Mouse (Mus musculus): Measurements from ENCODE around the gene Ndc80. TPM values are rescaled to one million over a fixed set of nuclear protein-coding genes. Genes with fewer than 3 reads are reported as not detected.

Gene Ndc80
- 9.6 and 11.3 TPM in 2 replicates for polyA plus RNA-seq (2015; fragmentation: Nextera tagmentation; extraction: Ambion mirVana)

DNA sequence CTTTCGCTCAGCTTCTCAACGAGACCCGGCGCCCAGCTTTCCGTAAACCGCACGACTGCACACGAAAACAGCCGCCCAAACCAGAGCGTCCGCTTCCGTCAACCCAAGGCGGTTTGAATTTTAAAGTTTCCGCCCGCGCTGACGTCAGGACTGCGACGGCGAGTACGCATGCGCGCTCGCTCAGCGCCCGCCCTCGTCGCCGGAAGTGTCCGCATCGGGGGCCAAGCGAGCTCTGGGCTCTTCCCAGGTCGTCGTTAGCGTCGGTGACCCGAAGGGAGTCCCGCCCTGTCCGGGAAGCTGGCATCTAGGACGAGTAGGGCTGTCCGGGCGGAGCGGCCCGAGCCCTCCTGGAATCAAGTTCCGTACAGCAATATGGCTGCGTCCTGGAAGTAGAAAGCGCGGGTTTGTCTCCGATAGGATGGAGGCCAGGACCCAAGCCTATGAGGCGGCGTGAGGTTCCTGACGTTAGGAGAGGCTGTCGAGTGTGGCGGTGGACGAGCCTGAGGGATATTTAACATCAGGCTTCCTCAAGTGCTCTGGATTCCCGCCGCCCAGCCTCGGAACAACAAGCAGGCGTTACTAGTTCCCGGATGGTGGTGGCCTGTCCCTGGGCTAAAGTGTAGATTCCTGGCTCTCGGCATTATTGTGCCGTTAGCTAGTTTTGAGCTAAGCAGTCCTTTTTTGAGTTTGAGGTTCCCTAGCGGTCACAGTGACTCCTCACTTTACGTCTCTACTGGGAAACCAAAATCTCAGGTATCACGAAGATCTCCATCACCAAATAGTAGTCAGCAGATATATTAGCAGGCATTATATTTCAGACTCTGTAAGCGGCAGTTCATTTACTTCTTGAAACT is at the start of gene Ndc80:
Ndc80 (minus strand) TSS at position 147 of the 854 bp plus-strand sequence.
- H3K27me3 ChIP-seq (ENCODE audit: control insufficient read depth, insufficient read depth, low read length) = no peaks in the 10 kb centered on the region
- H3K27ac ChIP-seq (replicated peaks) = peak within 1 kb of the TSS; percentile 96
- TF ChIP-seq EP300 (optimal IDR thresholded peaks at IDR 0.05) (peak; percentile 50), CTCF (IDR thresholded peaks at IDR 0.05; ENCODE audit: low read depth) (peak; percentile 47)
- DNase-seq (ENCODE audit: low spot score) (peak; percentile 89), ATAC-seq (ENCODE audit: low FRiP score, low TSS enrichment) (peak; percentile 99)
- no peaks in the 10 kb centered on the region for H3K9me3 ChIP-seq (ENCODE audit: control insufficient read depth, low read length)
- WGBS = under 1% methylated on average over 66 of the region's 66 CpGs
- H3K4me1 ChIP-seq (replicated peaks; ENCODE audit: control insufficient read depth, insufficient read depth) = no peaks in the 10 kb centered on the region
- H3K4me2 ChIP-seq (replicated peaks; ENCODE audit: low read depth) = peak within 1 kb of the TSS; percentile 88
- H3K9ac ChIP-seq (ENCODE audit: low read length) = peak within 1 kb of the TSS; percentile 74
- H3K4me3 ChIP-seq (ENCODE audit: low read depth, low read length) = peak within 1 kb of the TSS; percentile 67
- H3K36me3 ChIP-seq (ENCODE audit: control insufficient read depth, insufficient read depth, low read length) = no peaks in the 10 kb centered on the region

DNA sequence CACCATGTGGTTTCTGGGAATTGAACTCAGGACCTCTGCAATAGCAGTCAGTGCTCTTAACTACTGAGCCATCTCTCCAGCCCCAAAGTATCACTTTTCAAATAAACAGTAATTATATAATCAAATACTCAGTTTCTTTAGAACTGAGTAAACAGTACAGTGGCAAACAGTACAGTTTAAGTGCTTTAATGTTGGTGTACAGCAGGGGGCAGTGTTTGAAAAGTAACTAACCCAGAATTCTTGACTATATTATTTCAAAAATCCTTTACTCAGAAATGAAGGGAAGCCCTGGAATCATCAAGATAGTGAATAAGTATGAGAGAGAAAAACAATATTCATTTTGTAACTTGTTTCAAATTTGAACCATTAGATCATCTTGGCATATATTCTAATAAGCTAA is 35.0 kb upstream of the Ndc80 start:
- peak; percentile 73 for TF ChIP-seq CTCF (IDR thresholded peaks at IDR 0.05; ENCODE audit: low read depth)
- no peak for TF ChIP-seq EP300 (optimal IDR thresholded peaks at IDR 0.05)
- Histone ChIP-seq H3K27ac (replicated peaks) (no peak overlapping the region), H3K4me1 (replicated peaks; ENCODE audit: control insufficient read depth, insufficient read depth) (no peaks in the 10 kb centered on the region), H3K9ac (ENCODE audit: low read length) (no peak overlapping the region), H3K9me3 (ENCODE audit: control insufficient read depth, low read length) (no peaks in the 10 kb centered on the region), H3K4me2 (replicated peaks; ENCODE audit: low read depth) (no peak overlapping the region), H3K36me3 (ENCODE audit: control insufficient read depth, insufficient read depth, low read length) (no peaks in the 10 kb centered on the region), H3K4me3 (ENCODE audit: low read depth, low read length) (no peak overlapping the region), H3K27me3 (ENCODE audit: control insufficient read depth, insufficient read depth, low read length) (no peaks in the 10 kb centered on the region)
- DNase-seq (ENCODE audit: low spot score) (no peak), ATAC-seq (ENCODE audit: low FRiP score, low TSS enrichment) (no peak)

DNA sequence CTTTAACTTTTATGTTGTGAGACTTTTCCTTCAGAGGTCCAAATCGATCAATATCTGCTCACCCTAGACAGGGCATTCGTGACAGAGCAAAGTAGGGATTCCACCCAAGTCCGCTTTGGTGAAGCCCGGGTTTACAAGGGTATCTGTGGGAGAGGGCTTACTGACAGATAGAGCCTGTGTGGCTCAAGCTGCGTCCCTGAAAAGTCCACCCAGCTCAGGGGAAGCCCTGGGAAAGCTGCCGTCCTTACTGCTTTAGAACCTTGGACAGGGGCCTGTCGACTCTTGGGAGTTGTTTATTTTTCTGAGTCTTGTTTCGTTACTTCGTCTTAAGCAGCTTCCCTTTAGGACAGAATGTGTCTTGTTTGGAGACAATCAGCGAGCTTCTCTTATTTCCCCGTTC is 26.2 kb upstream of the Ndc80 start:
- no peaks in the 10 kb centered on the region for H3K27me3 ChIP-seq (ENCODE audit: control insufficient read depth, insufficient read depth, low read length)
- no peak overlapping the region for H3K9ac ChIP-seq (ENCODE audit: low read length)
- H3K4me1 ChIP-seq (replicated peaks; ENCODE audit: control insufficient read depth, insufficient read depth) = peaks cover 2% of the 10 kb centered on the region; the same call in 1 of the 2 replicates
- H3K4me3 ChIP-seq (ENCODE audit: low read depth, low read length) = peak overlapping the region; percentile 71; the same call in 1 of the 2 replicates
- WGBS = 12% methylated on average over 11 of the region's 11 CpGs
- TF ChIP-seq CTCF (IDR thresholded peaks at IDR 0.05; ENCODE audit: low read depth) (no peak), EP300 (optimal IDR thresholded peaks at IDR 0.05) (no peak)
- no peak overlapping the region for H3K27ac ChIP-seq (replicated peaks)
- DNase-seq (ENCODE audit: low spot score) = no peak
- ATAC-seq (ENCODE audit: low FRiP score, low TSS enrichment) = no peak
- no peaks in the 10 kb centered on the region for H3K36me3 ChIP-seq (ENCODE audit: control insufficient read depth, insufficient read depth, low read length)
- no peaks in the 10 kb centered on the region for H3K9me3 ChIP-seq (ENCODE audit: control insufficient read depth, low read length)
- H3K4me2 ChIP-seq (replicated peaks; ENCODE audit: low read depth) = peak overlapping the region; percentile 100

DNA sequence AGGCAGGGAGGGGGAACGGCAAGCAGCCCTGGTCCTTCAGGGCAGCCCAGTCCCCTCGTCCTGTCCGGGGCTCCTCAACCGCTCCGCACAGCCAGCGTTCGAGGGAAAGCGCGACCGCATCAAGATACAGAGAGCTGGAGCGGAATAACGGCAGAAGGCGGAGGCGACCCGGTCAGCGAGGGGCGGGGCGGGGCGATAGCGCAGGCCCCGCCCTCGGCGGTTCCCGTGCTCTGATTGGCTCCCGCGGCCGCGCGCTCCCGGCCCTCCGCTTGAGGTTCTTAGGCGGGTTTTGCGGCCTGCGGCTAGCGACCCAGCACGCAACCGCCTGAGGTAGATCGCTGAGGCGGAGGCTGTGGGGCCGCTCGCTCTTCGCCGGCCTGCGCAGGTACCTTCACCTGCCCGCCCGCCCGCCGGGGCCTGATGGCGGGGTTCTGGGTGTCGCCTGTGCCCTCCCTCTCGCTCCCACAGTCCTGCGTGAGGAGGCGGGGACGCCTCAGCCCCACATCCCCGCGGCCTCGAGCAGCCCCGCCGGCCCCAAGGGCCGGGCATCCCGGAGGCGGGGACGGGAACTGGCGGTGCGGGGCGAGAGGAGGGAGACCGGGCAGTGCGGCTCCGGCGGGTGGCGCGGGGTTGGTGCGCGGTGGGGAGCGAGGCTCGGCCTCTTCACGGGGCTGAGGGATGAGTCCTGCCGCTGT is 25.2 kb upstream of the Ndc80 start, which contains the start of gene Spdya:
Spdya (plus strand) TSS at position 305 of the 695 bp plus-strand sequence.
- H3K9ac ChIP-seq (ENCODE audit: low read length) = peak within 1 kb of the TSS; percentile 63
- DNase-seq (ENCODE audit: low spot score) = peak; percentile 88
- TF ChIP-seq EP300 (optimal IDR thresholded peaks at IDR 0.05) = no peak
- no peak for TF ChIP-seq CTCF (IDR thresholded peaks at IDR 0.05; ENCODE audit: low read depth)

DNA sequence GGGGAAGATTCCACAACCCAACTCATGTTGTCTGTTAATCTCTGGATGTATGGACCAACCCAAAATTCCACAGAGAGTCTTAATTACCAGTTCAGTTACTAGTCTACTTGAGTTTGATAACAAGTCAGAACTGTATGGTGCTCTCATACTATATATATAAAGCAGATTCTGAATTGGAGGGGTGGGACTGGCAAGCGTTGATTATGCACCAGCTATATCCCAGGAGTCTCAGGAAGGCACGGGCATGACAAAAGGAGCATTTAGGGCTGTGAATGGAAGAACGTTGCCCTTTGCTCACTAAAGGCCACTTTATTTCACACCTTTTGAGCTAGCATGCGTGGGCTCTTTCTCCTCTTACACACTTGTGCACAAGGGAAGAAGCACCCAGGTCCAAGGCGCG is 24.7 kb upstream of the Ndc80 start:
- no peak overlapping the region for H3K9ac ChIP-seq (ENCODE audit: low read length)
- H3K27me3 ChIP-seq (ENCODE audit: control insufficient read depth, insufficient read depth, low read length) = no peaks in the 10 kb centered on the region
- no peak for ATAC-seq (ENCODE audit: low FRiP score, low TSS enrichment)
- no peak overlapping the region for H3K27ac ChIP-seq (replicated peaks)
- WGBS = 10% methylated on average over 6 of the region's 6 CpGs
- no peak for TF ChIP-seq CTCF (IDR thresholded peaks at IDR 0.05; ENCODE audit: low read depth)
- no peak for TF ChIP-seq EP300 (optimal IDR thresholded peaks at IDR 0.05)
- DNase-seq (ENCODE audit: low spot score) = no peak
- peak overlapping the region; percentile 100 for H3K4me2 ChIP-seq (replicated peaks; ENCODE audit: low read depth)
- peak overlapping the region; percentile 71 for H3K4me3 ChIP-seq (ENCODE audit: low read depth, low read length)
- H3K36me3 ChIP-seq (ENCODE audit: control insufficient read depth, insufficient read depth, low read length) = no peaks in the 10 kb centered on the region
- H3K9me3 ChIP-seq (ENCODE audit: control insufficient read depth, low read length) = no peaks in the 10 kb centered on the region
- peaks cover 2% of the 10 kb centered on the region; the same call in 1 of the 2 replicates for H3K4me1 ChIP-seq (replicated peaks; ENCODE audit: control insufficient read depth, insufficient read depth)

More for the DNA sequence above, 25.2 kb upstream of the Ndc80 start, which contains the start of gene Spdya:
- peaks cover 2% of the 10 kb centered on the region; the same call in 1 of the 2 replicates for H3K4me1 ChIP-seq (replicated peaks; ENCODE audit: control insufficient read depth, insufficient read depth)
- H3K4me2 ChIP-seq (replicated peaks; ENCODE audit: low read depth) = peak within 1 kb of the TSS; percentile 100
- peak within 1 kb of the TSS; percentile 71 for H3K4me3 ChIP-seq (ENCODE audit: low read depth, low read length)
- H3K9me3 ChIP-seq (ENCODE audit: control insufficient read depth, low read length) = no peaks in the 10 kb centered on the region
- no peaks in the 10 kb centered on the region for H3K36me3 ChIP-seq (ENCODE audit: control insufficient read depth, insufficient read depth, low read length)
- ATAC-seq (ENCODE audit: low FRiP score, low TSS enrichment) = peak; percentile 97
- 1% methylated on average over 64 of the region's 78 CpGs for WGBS
- no peak within 1 kb of the TSS for H3K27ac ChIP-seq (replicated peaks)
- no peaks in the 10 kb centered on the region for H3K27me3 ChIP-seq (ENCODE audit: control insufficient read depth, insufficient read depth, low read length)
